Mouse (Mus musculus) heart, embryonic 12.5 days (tissue): ENCODE data around the gene Polk. TPM values are rescaled to one million over a fixed set of nuclear protein-coding genes. Genes with fewer than 3 reads are reported as not detected.

Experiments
- ATAC-seq: fragments of 200-750 bp; cut with Nextera tagmentation; 2 replicates; pipeline ENCODE4 v1.8.0; 2017; ENCODE audit warnings: moderate TSS enrichment, moderate library complexity; ENCODE audit not compliant: insufficient number of reproducible peaks, low FRiP score
- H3K27ac ChIP-seq: fragments of 300-500 bp; sonication (generic); 2 replicates; pipeline ENCODE4 v1.5.1; 2016; ENCODE audit warnings: mild to moderate bottlenecking, moderate library complexity; ENCODE audit not compliant: poor library complexity, severe bottlenecking
- H3K27me3 ChIP-seq: fragments of 300-500 bp; sonication (generic); replicated peaks from 2 replicates; pipeline ENCODE4 v1.6.1; 2016; ENCODE audit warnings: mild to moderate bottlenecking, moderate library complexity
- H3K36me3 ChIP-seq: fragments of 300-500 bp; sonication (generic); 2 replicates; pipeline ENCODE4 v1.6.1; 2016; ENCODE audit warnings: mild to moderate bottlenecking, moderate library complexity
- H3K4me1 ChIP-seq: fragments of 300-500 bp; sonication (generic); replicated peaks from 2 replicates; pipeline ENCODE4 v1.6.1; 2016; ENCODE audit warnings: mild to moderate bottlenecking
- H3K4me2 ChIP-seq: fragments of 300-500 bp; sonication (generic); 2 replicates; pipeline ENCODE4 v1.6.1; 2016; ENCODE audit warnings: mild to moderate bottlenecking, moderate library complexity
- H3K4me3 ChIP-seq: fragments of 300-500 bp; sonication (generic); 2 replicates; pipeline ENCODE4 v1.5.1; 2016; ENCODE audit warnings: mild to moderate bottlenecking
- H3K9ac ChIP-seq: fragments of 300-500 bp; sonication (generic); 2 replicates; pipeline ENCODE4 v1.6.1; 2016; ENCODE audit warnings: mild to moderate bottlenecking, moderate library complexity
- H3K9me3 ChIP-seq: fragments of 300-500 bp; sonication (generic); replicated peaks from 2 replicates; pipeline ENCODE4 v1.6.1; 2016; ENCODE audit warnings: mild to moderate bottlenecking, moderate library complexity
- WGBS: fragments of 180-500 bp; shearing (Covaris S2); methylation state at CpG from one replicate; pipeline ENCODE4 v1.1.7; 2016; 5-methylcytosine and 5-hydroxymethylcytosine counted together
- polyA plus RNA-seq: library from polyadenylated mRNA; unstranded; fragments of >200 nt; fragmentation: Nextera tagmentation; extraction: Ambion mirVana; gene quantifications from 2 replicates; pipeline ENCODE4 v1.2.1, GENCODE M21; 2016

Polk gene
- polyA plus RNA-seq, 1 experiment from 2014 or later, result 8.6 TPM

DNA sequence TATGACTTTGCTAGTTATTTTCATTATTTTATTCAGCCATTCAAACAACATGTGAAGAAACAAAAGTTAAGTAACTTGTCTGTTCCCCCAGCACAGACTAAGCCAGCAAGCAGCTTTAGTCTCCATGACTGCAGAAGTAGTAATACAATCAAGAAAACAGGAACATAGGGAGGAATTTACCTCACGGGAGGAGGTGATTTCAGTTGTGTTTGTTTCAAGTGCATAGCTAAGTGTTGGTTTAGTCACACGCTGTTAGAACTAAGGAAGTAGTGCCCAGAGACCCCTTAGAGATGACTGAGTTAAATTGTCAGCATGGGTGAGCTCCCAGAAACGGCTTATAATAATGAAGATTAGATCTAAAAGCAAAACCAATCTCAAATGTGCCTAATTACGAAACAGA is 5.6 kb upstream of the Polk start:
- Histone ChIP-seq H3K9me3 (no peaks in the 10 kb centered on the region), H3K4me2 (no peak overlapping the region), H3K9ac (no peak overlapping the region), H3K36me3 (0 out of 2 replicates have a peak, but pooled peaks cover 2% of the 10 kb centered on the region), H3K4me3 (no peak overlapping the region), H3K27me3 (no peaks in the 10 kb centered on the region), H3K27ac (no peak overlapping the region), H3K4me1 (peaks cover 12% of the 10 kb centered on the region)
- no peak for ATAC-seq
- WGBS, result 72% methylated on average over 4 of the region's 4 CpGs

DNA sequence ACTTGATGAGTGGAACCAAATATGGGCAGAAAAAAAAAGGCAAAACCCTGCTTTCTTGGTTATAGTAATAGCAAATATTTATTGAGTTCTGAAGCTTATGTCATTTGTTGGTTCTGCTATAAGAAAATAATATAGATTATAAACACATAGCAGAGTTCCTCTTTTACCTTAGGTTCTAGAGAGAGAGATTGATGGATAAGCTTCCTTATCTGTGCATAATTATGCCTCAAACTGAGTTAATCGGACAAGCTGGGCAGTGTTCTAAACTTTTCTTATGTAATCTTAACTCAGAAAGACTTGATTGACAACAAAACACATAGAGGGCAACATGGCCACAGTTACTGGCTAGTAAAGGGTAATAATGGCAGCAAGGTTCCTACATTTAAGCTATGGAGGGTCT is 4.9 kb upstream of the Polk start:
- no peak for ATAC-seq
- 69% methylated on average over 1 of the region's 1 CpGs for WGBS
- Histone ChIP-seq H3K27me3 (no peaks in the 10 kb centered on the region), H3K36me3 (0 out of 2 replicates have a peak, but pooled peaks cover 2% of the 10 kb centered on the region), H3K4me1 (peaks cover 12% of the 10 kb centered on the region), H3K4me2 (no peak overlapping the region), H3K9me3 (no peaks in the 10 kb centered on the region), H3K27ac (no peak overlapping the region), H3K9ac (no peak overlapping the region), H3K4me3 (no peak overlapping the region)

DNA sequence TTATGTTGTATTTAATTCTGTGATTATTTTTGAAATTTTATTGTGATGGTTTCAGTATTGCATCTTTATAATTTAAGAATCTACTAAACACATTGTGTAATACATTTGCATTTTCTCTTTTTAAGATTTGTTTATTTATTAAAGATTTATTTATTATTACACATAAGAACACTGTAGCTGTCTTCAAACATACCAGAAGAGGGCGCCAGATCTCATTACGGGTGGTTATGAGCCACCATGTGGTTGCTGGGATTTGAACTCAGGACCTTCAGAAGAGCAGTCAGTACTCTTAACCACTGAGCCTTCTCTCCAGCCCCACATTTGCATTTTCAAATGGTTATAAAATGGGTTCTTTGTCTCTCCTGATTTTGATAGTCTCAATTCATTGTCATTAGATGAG is 2.1 kb upstream of the Polk start:
- WGBS, result 70% methylated on average over 2 of the region's 2 CpGs
- H3K36me3 ChIP-seq, result 0 out of 2 replicates have a peak, but pooled peaks cover under 1% of the 10 kb centered on the region
- peaks cover 12% of the 10 kb centered on the region for H3K4me1 ChIP-seq
- H3K9me3 ChIP-seq, result no peaks in the 10 kb centered on the region
- no peak for ATAC-seq
- H3K27ac ChIP-seq, result no peak overlapping the region
- H3K27me3 ChIP-seq, result no peaks in the 10 kb centered on the region
- H3K4me3 ChIP-seq, result no peak overlapping the region
- H3K4me2 ChIP-seq, result no peak overlapping the region
- H3K9ac ChIP-seq, result no peak overlapping the region

DNA sequence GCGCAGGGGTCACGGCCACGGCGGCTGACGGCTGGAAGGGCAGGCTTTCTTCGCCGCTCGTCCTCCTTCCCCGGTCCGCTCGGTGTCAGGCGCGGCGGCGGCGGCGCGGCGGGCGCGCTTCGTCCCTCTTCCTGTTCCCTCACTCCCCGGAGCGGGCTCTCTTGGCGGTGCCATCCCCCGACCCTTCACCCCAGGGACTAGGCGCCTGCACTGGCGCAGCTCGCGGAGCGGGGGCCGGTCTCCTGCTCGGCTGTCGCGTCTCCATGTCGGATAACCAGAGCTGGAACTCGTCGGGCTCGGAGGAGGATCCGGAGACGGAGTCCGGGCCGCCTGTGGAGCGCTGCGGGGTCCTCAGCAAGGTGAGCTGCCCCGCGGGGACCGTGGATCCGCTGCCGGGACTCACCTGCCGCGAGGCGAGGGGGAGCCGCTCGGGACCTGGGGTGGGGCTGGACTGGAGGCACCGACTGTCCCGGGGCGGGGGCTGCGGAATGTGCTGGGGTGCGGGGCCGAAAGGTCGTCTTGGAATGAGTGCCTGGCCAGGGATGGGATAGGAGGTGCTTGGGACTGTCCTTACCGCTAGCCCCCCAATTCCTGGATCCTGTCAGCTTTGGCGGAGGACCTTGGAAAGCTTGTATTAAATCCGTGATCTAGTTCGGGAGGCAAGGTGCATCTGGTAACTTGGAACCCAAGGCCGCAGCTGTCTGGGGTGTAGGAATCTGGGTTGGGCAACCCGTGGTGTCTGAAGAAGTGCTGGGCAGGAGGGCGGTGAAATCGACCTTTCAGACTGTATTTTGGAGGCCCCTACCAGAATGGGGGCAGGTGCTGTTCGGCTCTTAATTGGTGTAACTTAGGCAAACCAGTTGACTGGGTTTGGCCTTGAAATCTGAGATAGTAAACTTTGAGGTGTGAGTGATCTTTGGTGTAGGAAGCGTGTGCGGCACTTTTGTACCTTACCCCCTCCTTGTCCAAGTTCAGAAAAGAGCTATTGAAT is 817 bp upstream of the Polk start:
- WGBS, result under 1% methylated on average over 73 of the region's 73 CpGs
- peak overlapping the region; percentile 75 for H3K4me2 ChIP-seq
- peaks cover 12% of the 10 kb centered on the region for H3K4me1 ChIP-seq
- peak overlapping the region; percentile 93 for H3K27ac ChIP-seq
- H3K27me3 ChIP-seq, result no peaks in the 10 kb centered on the region
- H3K36me3 ChIP-seq, result no peaks in the 10 kb centered on the region
- no peaks in the 10 kb centered on the region for H3K9me3 ChIP-seq
- H3K4me3 ChIP-seq, result peak overlapping the region; percentile 91
- peak; percentile 74 for ATAC-seq
- peak overlapping the region; percentile 94 for H3K9ac ChIP-seq

DNA sequence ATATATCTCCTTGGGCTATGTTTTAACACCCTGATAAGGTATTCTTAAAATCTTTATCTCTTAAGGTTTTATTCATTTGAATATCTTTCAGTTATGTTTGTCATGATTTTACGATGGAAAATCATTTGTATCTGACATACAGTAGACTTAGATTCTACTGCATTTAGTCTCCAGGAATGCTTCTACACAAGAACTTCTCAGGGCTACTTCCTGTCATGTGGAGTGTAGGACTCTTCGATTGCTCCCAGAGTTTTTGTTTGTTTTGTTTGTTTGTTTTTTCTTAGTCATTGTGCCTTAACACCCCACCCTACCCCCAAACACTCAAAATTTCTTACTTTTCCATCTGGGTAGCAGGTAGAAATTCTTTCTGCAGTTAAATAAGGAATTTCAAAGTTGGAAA is 998 bp downstream of the Polk start:
- H3K9me3 ChIP-seq, result no peaks in the 10 kb centered on the region
- H3K9ac ChIP-seq, result no peak overlapping the region
- no peak overlapping the region for H3K27ac ChIP-seq
- no peaks in the 10 kb centered on the region for H3K36me3 ChIP-seq
- WGBS, result 39% methylated on average over 2 of the region's 2 CpGs
- no peaks in the 10 kb centered on the region for H3K27me3 ChIP-seq
- H3K4me1 ChIP-seq, result peaks cover 8% of the 10 kb centered on the region; the same call in 1 of the 2 replicates
- peak overlapping the region; percentile 33; the same call in 1 of the 2 replicates for H3K4me2 ChIP-seq
- H3K4me3 ChIP-seq, result peak overlapping the region; percentile 26; the same call in 1 of the 2 replicates
- ATAC-seq, result no peak

DNA sequence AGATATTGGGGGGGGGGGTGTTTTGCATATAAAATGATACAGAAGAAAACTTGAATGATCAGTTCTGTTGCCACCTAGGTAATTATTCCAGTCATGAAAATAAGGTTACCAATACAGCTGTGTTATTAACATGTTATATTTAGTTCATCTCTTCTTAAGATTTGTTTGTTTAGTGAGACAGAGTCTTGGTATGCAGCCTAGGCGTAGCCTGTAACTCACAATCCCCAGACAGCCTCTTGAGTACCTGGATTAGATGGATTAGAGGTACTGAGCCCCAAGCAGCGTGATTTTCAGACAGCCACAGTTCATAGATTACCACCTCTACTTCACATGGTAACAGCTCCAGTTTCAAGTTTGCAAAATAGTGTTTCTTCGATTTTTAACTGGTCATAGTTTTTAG is 4.3 kb downstream of the Polk start:
- 80% methylated on average over 3 of the region's 3 CpGs for WGBS
- H3K4me2 ChIP-seq, result no peak overlapping the region
- H3K9me3 ChIP-seq, result no peaks in the 10 kb centered on the region
- H3K36me3 ChIP-seq, result no peaks in the 10 kb centered on the region
- H3K4me3 ChIP-seq, result no peak overlapping the region
- no peak for ATAC-seq
- no peaks in the 10 kb centered on the region for H3K27me3 ChIP-seq
- H3K4me1 ChIP-seq, result no peaks in the 10 kb centered on the region; the same call in 1 of the 2 replicates
- H3K27ac ChIP-seq, result no peak overlapping the region
- H3K9ac ChIP-seq, result no peak overlapping the region

DNA sequence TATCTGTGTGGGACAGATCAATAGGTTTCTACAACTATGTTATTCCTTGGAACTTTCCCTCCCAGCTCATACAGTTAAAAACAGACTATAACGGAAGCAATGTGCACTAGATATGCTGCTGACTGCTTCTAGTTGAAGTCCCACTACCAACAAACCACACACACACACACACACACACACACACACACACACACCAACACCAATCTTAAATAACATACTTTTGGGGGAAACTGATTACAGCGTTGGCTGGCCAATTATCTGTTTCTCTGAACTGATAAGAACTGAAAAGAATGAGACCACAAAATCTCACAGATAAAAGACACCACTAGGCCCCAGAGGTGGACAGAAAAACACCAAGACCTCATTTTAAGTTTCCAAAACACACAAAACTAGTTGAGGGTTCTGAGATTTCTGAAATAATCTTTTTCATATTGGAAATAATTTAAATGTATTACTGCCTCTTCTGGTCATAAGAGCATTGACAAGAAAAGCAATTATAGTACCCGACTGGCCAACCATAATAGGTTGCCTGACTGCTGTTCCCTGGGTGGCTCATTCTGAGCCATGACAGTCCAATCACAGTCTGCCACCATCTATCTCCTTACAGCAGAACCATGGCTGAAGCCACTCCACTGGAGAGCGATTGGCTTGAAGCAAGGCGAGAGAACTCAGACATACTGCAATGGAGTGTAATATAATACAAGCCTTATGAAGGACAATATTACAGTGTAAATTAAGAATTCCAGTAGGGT is 5.4 kb downstream of the Polk start:
- no peaks in the 10 kb centered on the region for H3K27me3 ChIP-seq
- no peak overlapping the region for H3K9ac ChIP-seq
- H3K4me2 ChIP-seq, result no peak overlapping the region
- H3K9me3 ChIP-seq, result no peaks in the 10 kb centered on the region
- H3K27ac ChIP-seq, result no peak overlapping the region
- ATAC-seq, result no peak
- no peak overlapping the region for H3K4me3 ChIP-seq
- H3K36me3 ChIP-seq, result no peaks in the 10 kb centered on the region
- H3K4me1 ChIP-seq, result no peaks in the 10 kb centered on the region; the same call in 1 of the 2 replicates
- 53% methylated on average over 5 of the region's 5 CpGs for WGBS

DNA sequence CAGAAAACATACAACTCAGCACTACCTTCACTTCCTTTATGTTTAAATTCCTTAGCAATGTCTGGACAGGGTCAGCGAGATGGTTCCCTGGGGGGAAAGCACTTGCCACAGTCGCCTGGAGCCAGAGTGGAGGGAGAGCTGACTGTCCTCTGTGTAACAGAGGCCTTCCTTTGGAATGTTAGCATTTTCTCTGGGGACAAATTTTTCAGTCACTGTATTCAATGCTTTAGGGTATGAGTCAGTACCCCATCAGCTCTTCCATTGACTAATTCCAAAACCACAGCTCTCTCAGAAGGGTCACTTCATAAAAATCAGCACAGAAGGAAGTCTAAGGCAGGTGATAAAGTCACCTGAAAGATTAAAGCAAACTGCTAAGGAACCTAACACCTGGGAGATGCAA is 8.6 kb downstream of the Polk start:
- WGBS, result 47% methylated on average over 2 of the region's 2 CpGs
- peaks cover 6% of the 10 kb centered on the region; the same call in 1 of the 2 replicates for H3K9me3 ChIP-seq
- H3K4me2 ChIP-seq, result no peak overlapping the region
- H3K36me3 ChIP-seq, result peaks cover 3% of the 10 kb centered on the region
- no peak overlapping the region for H3K9ac ChIP-seq
- H3K27me3 ChIP-seq, result no peaks in the 10 kb centered on the region
- H3K4me1 ChIP-seq, result no peaks in the 10 kb centered on the region; the same call in 1 of the 2 replicates
- no peak overlapping the region for H3K27ac ChIP-seq
- ATAC-seq, result no peak
- no peak overlapping the region for H3K4me3 ChIP-seq

DNA sequence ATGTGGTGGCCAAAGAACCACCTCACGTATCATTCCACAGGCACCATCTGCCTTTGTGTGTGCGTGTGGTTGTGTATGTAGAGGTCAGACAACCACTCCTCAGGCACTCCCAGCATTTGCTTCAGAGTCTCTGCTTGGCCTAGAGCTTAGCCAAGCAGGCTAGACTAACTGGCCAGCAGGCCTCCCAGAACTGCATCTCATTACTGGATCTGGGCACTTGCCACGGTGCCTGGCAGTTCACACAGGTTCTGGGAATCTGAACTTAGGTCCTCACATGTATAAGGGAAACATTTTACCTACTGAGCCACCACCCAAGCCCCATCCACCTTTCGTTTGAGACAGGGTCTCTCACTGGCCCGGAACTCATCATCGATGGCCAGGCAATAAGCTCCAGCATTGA is 10.2 kb downstream of the Polk start:
- no peak overlapping the region for H3K27ac ChIP-seq
- H3K27me3 ChIP-seq, result no peaks in the 10 kb centered on the region
- no peak overlapping the region for H3K4me2 ChIP-seq
- no peaks in the 10 kb centered on the region; the same call in 1 of the 2 replicates for H3K4me1 ChIP-seq
- 87% methylated on average over 6 of the region's 6 CpGs for WGBS
- H3K4me3 ChIP-seq, result no peak overlapping the region
- peaks cover 6% of the 10 kb centered on the region; the same call in 1 of the 2 replicates for H3K9me3 ChIP-seq
- no peak for ATAC-seq
- no peak overlapping the region for H3K9ac ChIP-seq
- H3K36me3 ChIP-seq, result peaks cover 3% of the 10 kb centered on the region

DNA sequence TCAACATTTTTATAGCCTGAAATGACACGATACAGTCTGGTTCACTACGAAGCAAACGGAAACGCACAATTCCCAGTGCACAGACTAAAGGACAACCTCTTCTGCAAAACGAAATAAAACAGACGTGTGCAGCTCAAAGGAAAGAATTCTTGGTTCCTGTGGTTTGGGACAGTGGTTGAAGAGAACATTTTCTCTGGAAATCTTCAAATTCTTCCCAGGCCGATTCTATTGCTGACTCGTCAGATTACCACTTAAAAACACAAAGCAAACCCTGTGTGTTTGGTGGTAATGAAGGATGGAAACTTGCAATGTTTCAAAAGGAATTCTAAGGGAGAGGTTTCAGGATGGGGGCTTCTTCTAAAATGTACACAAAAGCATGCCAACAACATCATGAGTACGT is 12.3 kb downstream of the Polk start:
- WGBS, result 92% methylated on average over 9 of the region's 9 CpGs
- ATAC-seq, result no peak
- Histone ChIP-seq H3K9me3 (peaks cover 6% of the 10 kb centered on the region; the same call in 1 of the 2 replicates), H3K36me3 (peaks cover 3% of the 10 kb centered on the region), H3K9ac (no peak overlapping the region), H3K4me2 (no peak overlapping the region), H3K27ac (no peak overlapping the region), H3K4me1 (no peaks in the 10 kb centered on the region; the same call in 1 of the 2 replicates), H3K27me3 (no peaks in the 10 kb centered on the region), H3K4me3 (no peak overlapping the region)

DNA sequence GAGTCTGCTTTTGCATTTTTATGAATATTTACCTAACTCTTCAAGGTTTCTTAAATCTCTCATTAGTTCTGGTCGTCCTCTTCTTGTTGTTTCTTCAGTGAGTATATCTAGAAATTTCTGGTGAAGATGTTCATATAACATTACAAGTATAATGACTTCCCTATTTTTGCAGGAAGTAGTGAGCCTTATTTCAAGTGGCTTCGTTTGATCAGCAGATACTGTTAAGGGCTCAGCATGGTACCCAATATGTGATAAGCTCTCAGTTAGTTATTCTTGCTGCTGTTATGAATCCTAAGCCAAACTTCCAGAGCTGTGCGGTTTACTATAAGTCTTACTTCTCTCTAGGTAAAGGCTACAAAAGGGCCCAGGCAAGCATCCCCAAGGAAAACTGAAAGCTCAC is 12.8 kb downstream of the Polk start:
- H3K9ac ChIP-seq, result no peak overlapping the region
- H3K27ac ChIP-seq, result no peak overlapping the region
- H3K4me1 ChIP-seq, result no peaks in the 10 kb centered on the region; the same call in 1 of the 2 replicates
- ATAC-seq, result no peak
- peaks cover 3% of the 10 kb centered on the region for H3K36me3 ChIP-seq
- H3K27me3 ChIP-seq, result no peaks in the 10 kb centered on the region
- H3K9me3 ChIP-seq, result peaks cover 6% of the 10 kb centered on the region; the same call in 1 of the 2 replicates
- WGBS, result 90% methylated on average over 3 of the region's 3 CpGs
- H3K4me3 ChIP-seq, result no peak overlapping the region
- no peak overlapping the region for H3K4me2 ChIP-seq
